8 mouse cellular contexts compared by ENCODE assay signal in the genomic region with DNA sequence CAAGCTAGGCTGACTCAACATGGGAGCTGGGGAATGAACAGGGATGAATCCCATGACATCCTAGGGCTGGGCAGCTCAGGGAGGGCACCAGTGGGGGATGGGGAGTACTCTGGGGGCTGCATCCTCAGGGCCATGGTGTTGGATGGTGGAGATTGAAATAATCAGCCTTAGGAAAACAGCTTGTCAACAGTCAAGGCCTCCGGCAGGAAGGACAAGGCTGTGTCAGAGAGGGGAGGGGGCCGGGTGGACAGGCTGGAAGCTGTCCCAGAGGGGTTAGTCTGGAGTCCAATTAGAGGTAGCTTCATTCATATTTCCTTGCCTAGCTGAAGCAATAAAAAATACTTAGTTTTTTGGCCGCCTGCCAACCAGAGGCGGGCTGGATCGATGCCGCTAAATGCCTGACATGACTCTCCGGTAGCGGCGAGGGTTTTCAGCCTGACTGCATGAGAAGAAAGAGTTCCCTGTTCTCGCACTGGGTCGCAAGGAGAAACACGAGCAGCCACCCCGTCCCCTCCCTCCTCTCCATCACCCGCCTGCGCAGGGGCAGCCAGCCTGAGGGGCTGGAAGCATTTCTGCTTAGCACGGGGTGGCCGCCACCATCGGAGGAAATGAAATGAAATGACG. TPM values are rescaled to one million over a fixed set of nuclear protein-coding genes. Genes with fewer than 3 reads are reported as not detected.
DNase-seq lines count a peak whose midpoint lies in the region; ATAC-seq lines count a peak whose summit lies in the region.

No protein-coding gene starts in this region.

- ATAC-seq in liver, embryonic 12.5 days: no peak

- no peak overlapping the region for H3K9ac ChIP-seq in liver, embryonic 12.5 days

- no peak overlapping the region for H3K4me2 ChIP-seq in liver, embryonic 12.5 days

- WGBS in hindbrain, embryonic 10.5 days: 25% methylated on average over 19 of the region's 19 CpGs
- WGBS in liver, embryonic 12.5 days (ENCODE audit: insufficient replicate concordance): 78% methylated on average over 19 of the region's 19 CpGs

- H3K9me3 ChIP-seq in hindbrain, embryonic 10.5 days: no peaks in the 10 kb centered on the region
- no peaks in the 10 kb centered on the region for H3K9me3 ChIP-seq in liver, embryonic 12.5 days (replicated peaks)

- H3K36me3 ChIP-seq in hindbrain, embryonic 10.5 days: peaks cover 100% of the 10 kb centered on the region
- peaks cover 77% of the 10 kb centered on the region for H3K36me3 ChIP-seq in liver, embryonic 12.5 days

- peaks cover 81% of the 10 kb centered on the region for H3K4me1 ChIP-seq in hindbrain, embryonic 10.5 days (replicated peaks)
- 0 out of 2 replicates have a peak, but pooled peaks cover 2% of the 10 kb centered on the region for H3K4me1 ChIP-seq in liver, embryonic 12.5 days

- DNase-seq in MN1 (ENCODE audit: low spot score): peak; percentile 93
- peak; percentile 40 for DNase-seq in cerebellum, adult 8-10 months
- DNase-seq in frontal cortex, adult 2 months (ENCODE audit: extremely low spot score in 1 of 2, low spot score in 1 of 2): peak; percentile 58 to 86
- peak; percentile 75 for DNase-seq in hindbrain, embryonic 10.5 days (ENCODE audit: low spot score)
- DNase-seq in layer of hippocampus, adult 8-10 months (ENCODE audit: low spot score in 2 of 2): peak; percentile 90
- DNase-seq in lung, postnatal 25 days (ENCODE audit: low spot score): peak; percentile 42
- DNase-seq in right cerebral cortex, postnatal 10 days (ENCODE audit: low spot score in 2 of 2): peak; percentile 91 to 93

- H3K27me3 ChIP-seq in hindbrain, embryonic 10.5 days (ENCODE audit: insufficient read depth, poor library complexity, severe bottlenecking): 0 out of 2 replicates have a peak, but pooled peaks cover 1% of the 10 kb centered on the region
- H3K27me3 ChIP-seq in liver, embryonic 12.5 days (replicated peaks): no peaks in the 10 kb centered on the region

- H3K4me3 ChIP-seq in hindbrain, embryonic 10.5 days: no peak overlapping the region; the same call in 1 of the 2 replicates
- H3K4me3 ChIP-seq in liver, embryonic 12.5 days: no peak overlapping the region

- peak overlapping the region; percentile 65 for H3K27ac ChIP-seq in hindbrain, embryonic 10.5 days
- H3K27ac ChIP-seq in liver, embryonic 12.5 days: no peak overlapping the region

RNA-seq across cellular contexts. Expression of gene Tle3, which starts 32.9 kb away (rescaled TPM):
- polyA plus RNA-seq in frontal cortex, adult 2 months (2012; rRNA removed): 48.1 and 53.7 TPM in 2 replicates
- polyA plus RNA-seq in hindbrain, embryonic 10.5 days (2016; fragmentation: Nextera tagmentation; extraction: Ambion mirVana): 47.4 and 56.0 TPM in 2 replicates
- 10 to 100 TPM; 47.8 to 62.3 (median 56.9) TPM for total RNA-seq in layer of hippocampus, adult 8-10 months (2022)
- polyA plus RNA-seq in liver, embryonic 12.5 days (2016; fragmentation: Nextera tagmentation; extraction: Ambion mirVana): 7.7 and 8.2 TPM in 2 replicates

Comparison
In these comparisons a context has a peak if more than half of its experiments do, and no peak if none do; other contexts are left out.
1. DNase-seq: peak in every context shown above with its lines; median percentile 93 in MN1; 92 in right cerebral cortex, postnatal 10 days; 90 in layer of hippocampus, adult 8-10 months; 75 in hindbrain, embryonic 10.5 days; 72 in frontal cortex, adult 2 months; 42 in lung, postnatal 25 days; 40 in cerebellum, adult 8-10 months.